In the genomic region with DNA sequence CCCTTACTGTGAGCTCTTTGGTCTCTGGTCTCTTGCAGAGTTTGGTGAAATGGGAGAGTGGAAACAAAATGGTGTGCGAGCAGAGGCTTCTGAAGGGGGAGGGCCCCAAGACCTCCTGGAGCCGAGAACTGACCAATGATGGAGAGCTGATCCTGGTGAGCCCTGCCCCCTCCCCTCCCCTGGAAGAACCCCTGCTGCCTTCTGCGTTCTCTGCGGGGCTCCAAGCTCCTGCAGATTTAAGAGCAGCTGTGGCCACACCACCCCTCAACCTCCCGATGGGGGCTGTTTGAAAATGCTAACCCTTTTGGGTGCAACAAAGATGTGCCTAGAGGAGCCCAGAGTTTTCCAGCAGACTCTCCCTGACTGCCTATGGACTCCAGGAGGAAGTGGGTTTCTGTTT, we compare ENCODE assay signal across 8 mouse cellular contexts. TPM values are rescaled to one million over a fixed set of nuclear protein-coding genes. Genes with fewer than 3 reads are reported as not detected.
DNase-seq lines count a peak whose midpoint lies in the region; ATAC-seq lines count a peak whose summit lies in the region.
"Had no signal": no experiment of that assay in that cellular context is flagged by ENCODE, and none has a peak within 500 bp of the region (broad histone marks: within the 10 kb centered on the region; RNA-seq: fewer than 3 reads in every experiment).

No protein-coding gene starts in this region.

- H3K4me1 ChIP-seq in hindbrain, embryonic 14.5 days (replicated peaks; ENCODE audit: control insufficient read depth, insufficient read depth, low read length), result peaks cover 38% of the 10 kb centered on the region

- ATAC-seq in hindbrain, embryonic 14.5 days (ENCODE audit: low FRiP score), result peak; percentile 25; the same call in 1 of the 2 replicates
- no peak for ATAC-seq in activated CD4-positive, CD25-positive, alpha-beta regulatory T cell, adult 4 months

- no peaks in the 10 kb centered on the region for H3K36me3 ChIP-seq in hindbrain, embryonic 14.5 days (replicated peaks; ENCODE audit: control insufficient read depth, insufficient read depth)

- peak; percentile 53 for DNase-seq in R1 (ENCODE audit: low read depth, low spot score)
- DNase-seq in embryo, embryonic 10 days (ENCODE audit: low spot score), result peak; percentile 71
- DNase-seq in hindbrain, embryonic 14.5 days (ENCODE audit: low spot score), result peak; percentile 46
- DNase-seq in lung, postnatal 4 days, result peak; percentile 47 to 70
- DNase-seq in cerebellum, adult 18-20 months, result no peak
- no peak for DNase-seq in spleen, postnatal 10 days (ENCODE audit: low spot score in 2 of 2)
- DNase-seq: thymus, postnatal 25 days had no signal

- H3K9me3 ChIP-seq in hindbrain, embryonic 14.5 days (ENCODE audit: control insufficient read depth, low read length), result no peaks in the 10 kb centered on the region

- H3K27me3 ChIP-seq in hindbrain, embryonic 14.5 days (ENCODE audit: control insufficient read depth, insufficient read depth, low read length), result no peaks in the 10 kb centered on the region

- H3K27ac ChIP-seq in hindbrain, embryonic 14.5 days, result peak overlapping the region; percentile 55; the same call in 1 of the 2 replicates

- WGBS in hindbrain, embryonic 14.5 days, result 4% methylated on average over 5 of the region's 5 CpGs

- H3K4me2 ChIP-seq in hindbrain, embryonic 14.5 days (replicated peaks), result peak overlapping the region; percentile 45

- H3K9ac ChIP-seq in hindbrain, embryonic 14.5 days, result peak overlapping the region; percentile 29; the same call in 1 of the 2 replicates

- H3K4me3 ChIP-seq in hindbrain, embryonic 14.5 days (replicated peaks; ENCODE audit: low read length), result peak overlapping the region; percentile 18

RNA-seq across cellular contexts. Expression of a gene that starts 4.0 kb away (rescaled TPM):
- polyA plus RNA-seq in hindbrain, embryonic 14.5 days (2014; fragmentation: Nextera tagmentation; extraction: Ambion mirVana), result 48.7 and 56.4 TPM in 2 replicates
- polyA plus RNA-seq in activated CD4-positive, CD25-positive, alpha-beta regulatory T cell, adult 4 months (2017; shearing (Covaris generic)), result not detected

RNA-seq across cellular contexts. Expression of a gene that starts 18.4 kb away (rescaled TPM):
- polyA plus RNA-seq in hindbrain, embryonic 14.5 days (2014; fragmentation: Nextera tagmentation; extraction: Ambion mirVana), result 20.5 and 20.7 TPM in 2 replicates
- not detected for polyA plus RNA-seq in activated CD4-positive, CD25-positive, alpha-beta regulatory T cell, adult 4 months (2017; shearing (Covaris generic))

RNA-seq across cellular contexts. Expression of a gene that starts 21.9 kb away (rescaled TPM):
- polyA plus RNA-seq in hindbrain, embryonic 14.5 days (2014; fragmentation: Nextera tagmentation; extraction: Ambion mirVana), result 15.8 and 18.1 TPM in 2 replicates
- polyA plus RNA-seq in activated CD4-positive, CD25-positive, alpha-beta regulatory T cell, adult 4 months (2017; shearing (Covaris generic)), result 10 to 100 TPM; 16.3 to 19.7 TPM

RNA-seq across cellular contexts. Expression of a gene that starts 22.3 kb away (rescaled TPM):
- 17.0 and 18.5 TPM in 2 replicates for polyA plus RNA-seq in hindbrain, embryonic 14.5 days (2014; fragmentation: Nextera tagmentation; extraction: Ambion mirVana)
- polyA plus RNA-seq in activated CD4-positive, CD25-positive, alpha-beta regulatory T cell, adult 4 months (2017; shearing (Covaris generic)), result 10 to 100 TPM; 17.8 to 18.5 TPM

RNA-seq across cellular contexts. Expression of a gene that starts 33.1 kb away (rescaled TPM):
- 50.0 and 53.5 TPM in 2 replicates for polyA plus RNA-seq in hindbrain, embryonic 14.5 days (2014; fragmentation: Nextera tagmentation; extraction: Ambion mirVana)
- polyA plus RNA-seq in activated CD4-positive, CD25-positive, alpha-beta regulatory T cell, adult 4 months (2017; shearing (Covaris generic)), result 100 to 1,000 TPM; 158 to 159 TPM

Comparison
In these comparisons a context has a peak if more than half of its experiments do, and no peak if none do; other contexts are left out.
1. DNase-seq: peak in R1 (single experiment), embryo, embryonic 10 days (single experiment), hindbrain, embryonic 14.5 days (single experiment) and lung, postnatal 4 days (2 of 2); none in cerebellum, adult 18-20 months (0 of 2) and spleen, postnatal 10 days (0 of 2).
2. RNA of a gene that starts 4.0 kb away (polyA plus RNA-seq): 48.7 to 56.4 TPM in hindbrain, embryonic 14.5 days; not detected in activated CD4-positive, CD25-positive, alpha-beta regulatory T cell, adult 4 months; every median in the first group is over 10 times any median in the second.
3. RNA of a gene that starts 18.4 kb away (polyA plus RNA-seq): 20.5 to 20.7 TPM in hindbrain, embryonic 14.5 days; not detected in activated CD4-positive, CD25-positive, alpha-beta regulatory T cell, adult 4 months; every median in the first group is over 10 times any median in the second.